Mouse (Mus musculus) limb, embryonic 11.5 days (tissue): ENCODE measurements around the gene Cdon. TPM values are rescaled to one million over a fixed set of nuclear protein-coding genes. Genes with fewer than 3 reads are reported as not detected.

Source experiments
- ATAC-seq: fragments of 200-750 bp; cut with Nextera tagmentation; 2 replicates; pipeline ENCODE4 v1.8.0; 2017; ENCODE audit warnings: low read depth; ENCODE audit not compliant: insufficient number of reproducible peaks, low FRiP score, low TSS enrichment
- DNase-seq: peaks from one replicate; pipeline ENCODE4 v3.0.0-alpha.2; 2015; ENCODE audit warnings: low spot score
- H3K27ac ChIP-seq: fragments of 300-500 bp; sonication (generic); replicated peaks from 2 replicates; pipeline ENCODE4 v1.5.1; 2014; ENCODE audit warnings: low read depth, mild to moderate bottlenecking, low read length
- H3K27me3 ChIP-seq: fragments of 300-500 bp; sonication (generic); 2 replicates; pipeline ENCODE4 v1.6.1; 2014; ENCODE audit warnings: mild to moderate bottlenecking, low read length, mixed read lengths; ENCODE audit not compliant: control insufficient read depth, insufficient read depth
- H3K36me3 ChIP-seq: fragments of 300-500 bp; sonication (generic); 2 replicates; pipeline ENCODE4 v1.6.1; 2014; ENCODE audit warnings: mild to moderate bottlenecking, low read length, moderate library complexity, mixed read lengths; ENCODE audit not compliant: control insufficient read depth, insufficient read depth
- H3K4me1 ChIP-seq: fragments of 300-500 bp; sonication (generic); 2 replicates; pipeline ENCODE4 v1.6.1; 2014; ENCODE audit warnings: low read length, mixed read lengths; ENCODE audit not compliant: control insufficient read depth, insufficient read depth
- H3K4me2 ChIP-seq: fragments of 300-500 bp; sonication (generic); 2 replicates; pipeline ENCODE4 v1.6.1; 2014; ENCODE audit warnings: low read depth, mild to moderate bottlenecking, moderate library complexity; ENCODE audit not compliant: severe bottlenecking
- H3K4me3 ChIP-seq: fragments of 300-500 bp; sonication (generic); 2 replicates; pipeline ENCODE4 v1.5.1; 2014; ENCODE audit warnings: low read depth, low read length
- H3K9ac ChIP-seq: fragments of 300-500 bp; sonication (generic); 2 replicates; pipeline ENCODE4 v1.6.1; 2014; ENCODE audit warnings: mild to moderate bottlenecking, low read length
- H3K9me3 ChIP-seq: fragments of 300-500 bp; sonication (generic); 2 replicates; pipeline ENCODE4 v1.6.1; 2016; ENCODE audit warnings: low read length; ENCODE audit not compliant: control insufficient read depth
- WGBS: fragments of 180-500 bp; shearing (Covaris S2); extraction: QIAGEN DNeasy Blood & Tissue Kit; methylation state at CpG from one replicate; pipeline ENCODE4 v1.1.7; 2014; 5-methylcytosine and 5-hydroxymethylcytosine counted together
- polyA plus RNA-seq: library from polyadenylated mRNA; unstranded; fragments of >200 nt; fragmentation: Nextera tagmentation; extraction: Ambion mirVana; gene quantifications from 2 replicates; pipeline ENCODE4 v1.2.1, GENCODE M21; 2014

Cdon gene
- polyA plus RNA-seq, 1 experiment from 2014 or later = 11.8 TPM

GRCm38 (mm10) chr9:35403490-35403889, 17.4 kb upstream of the Cdon start:
- no peak for ATAC-seq

DNA sequence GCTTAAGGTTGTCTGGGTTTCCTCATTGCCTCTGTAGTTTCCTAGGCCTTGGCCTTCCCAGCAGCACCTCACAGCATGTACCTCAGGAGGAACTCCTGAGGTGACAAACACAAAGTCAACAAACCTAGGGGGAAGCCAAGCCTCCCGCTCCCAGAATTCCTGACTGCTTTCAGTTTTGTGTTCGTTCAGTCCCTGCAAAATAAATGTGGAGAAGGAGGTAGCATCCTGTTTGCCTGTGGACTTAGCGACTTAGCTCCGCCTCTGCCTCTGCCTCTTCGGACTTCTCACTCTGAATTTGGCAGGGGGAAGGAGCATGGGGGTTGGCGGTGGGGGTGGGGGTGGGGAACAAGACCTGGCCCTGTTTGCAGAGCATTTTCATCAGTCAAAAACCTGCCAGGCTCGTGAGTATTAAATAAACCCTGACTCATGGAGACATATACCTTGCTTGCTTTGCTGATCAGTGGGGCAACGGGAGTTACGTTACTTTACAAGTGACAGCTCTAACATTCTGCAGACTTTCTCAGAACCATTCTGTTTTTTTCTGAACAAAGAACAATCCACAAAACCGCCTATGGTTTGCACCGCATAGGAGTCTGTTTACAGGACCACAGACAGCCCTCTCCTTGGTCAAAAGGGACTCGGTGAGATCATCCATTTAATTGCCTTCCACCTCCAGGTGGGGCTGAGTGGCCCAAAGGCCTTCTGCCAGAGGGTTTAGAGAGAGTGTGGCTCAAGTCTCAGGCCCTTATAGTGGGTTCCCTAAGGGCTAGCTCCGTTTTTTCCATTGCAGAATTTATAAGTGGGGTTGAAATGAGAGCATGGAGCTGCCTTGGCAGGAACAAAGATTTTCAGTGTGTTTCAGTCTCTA, 15.7 kb upstream of the Cdon start:
- Histone ChIP-seq H3K27me3 (no peaks in the 10 kb centered on the region), H3K9ac (peak overlapping the region; percentile 19; the same call in 1 of the 2 replicates), H3K27ac (peak overlapping the region; percentile 83), H3K36me3 (no peaks in the 10 kb centered on the region), H3K9me3 (no peaks in the 10 kb centered on the region), H3K4me2 (peak overlapping the region; percentile 12; the same call in 1 of the 2 replicates), H3K4me1 (peaks cover 17% of the 10 kb centered on the region), H3K4me3 (no peak overlapping the region)
- DNase-seq = peak; percentile 47
- WGBS = 12% methylated on average over 13 of the region's 13 CpGs
- ATAC-seq = peak; percentile 72

More at GRCm38 (mm10) chr9:35403490-35403889, 17.4 kb upstream of the Cdon start:
- Histone ChIP-seq H3K9ac (no peak overlapping the region), H3K4me1 (peaks cover 18% of the 10 kb centered on the region), H3K4me2 (no peak overlapping the region), H3K27me3 (no peaks in the 10 kb centered on the region), H3K9me3 (no peaks in the 10 kb centered on the region), H3K4me3 (no peak overlapping the region), H3K27ac (no peak overlapping the region), H3K36me3 (no peaks in the 10 kb centered on the region)
- 77% methylated on average over 4 of the region's 4 CpGs for WGBS
- DNase-seq = no peak

DNA sequence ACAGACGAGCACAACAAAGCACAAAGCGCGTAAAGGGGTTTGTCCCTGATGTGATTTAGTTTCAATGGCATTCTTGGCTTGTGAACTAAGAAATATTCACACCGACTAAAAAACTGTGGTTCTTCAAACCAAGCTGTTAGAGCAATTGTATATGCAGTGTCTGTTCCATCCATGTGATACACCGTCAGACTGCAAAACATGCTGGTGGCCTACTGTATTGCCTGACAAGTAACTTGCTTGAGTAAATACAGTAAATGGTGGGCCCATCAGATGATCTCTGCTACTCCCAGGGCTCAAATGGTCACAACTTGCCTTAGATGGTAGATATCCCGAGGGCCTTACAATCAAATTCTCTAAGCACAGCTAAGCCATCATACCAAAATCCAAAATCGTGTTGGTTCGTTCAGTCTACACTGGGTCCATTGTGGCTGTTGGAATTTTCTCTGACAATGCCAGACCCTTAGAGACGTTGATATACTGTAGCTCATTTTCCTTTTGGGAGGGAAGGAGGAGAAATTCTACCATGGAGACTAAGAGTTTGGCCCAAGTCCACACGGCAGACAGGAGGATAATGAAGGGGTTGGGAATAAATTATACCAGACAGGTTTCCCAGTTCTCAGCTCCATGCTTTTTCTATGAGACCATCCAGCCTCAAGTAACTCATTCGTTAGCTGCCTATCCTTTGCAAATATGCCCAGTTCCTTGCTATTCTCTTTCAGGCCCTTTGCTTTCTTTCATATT, 9.5 kb upstream of the Cdon start:
- Histone ChIP-seq H3K9ac (no peak overlapping the region), H3K27ac (no peak overlapping the region), H3K36me3 (no peaks in the 10 kb centered on the region), H3K4me3 (no peak overlapping the region), H3K27me3 (no peaks in the 10 kb centered on the region), H3K4me1 (peaks cover 2% of the 10 kb centered on the region; the same call in 1 of the 2 replicates), H3K4me2 (no peak overlapping the region), H3K9me3 (no peaks in the 10 kb centered on the region)
- 81% methylated on average over 11 of the region's 11 CpGs for WGBS
- no peak for DNase-seq
- ATAC-seq = no peak

DNA sequence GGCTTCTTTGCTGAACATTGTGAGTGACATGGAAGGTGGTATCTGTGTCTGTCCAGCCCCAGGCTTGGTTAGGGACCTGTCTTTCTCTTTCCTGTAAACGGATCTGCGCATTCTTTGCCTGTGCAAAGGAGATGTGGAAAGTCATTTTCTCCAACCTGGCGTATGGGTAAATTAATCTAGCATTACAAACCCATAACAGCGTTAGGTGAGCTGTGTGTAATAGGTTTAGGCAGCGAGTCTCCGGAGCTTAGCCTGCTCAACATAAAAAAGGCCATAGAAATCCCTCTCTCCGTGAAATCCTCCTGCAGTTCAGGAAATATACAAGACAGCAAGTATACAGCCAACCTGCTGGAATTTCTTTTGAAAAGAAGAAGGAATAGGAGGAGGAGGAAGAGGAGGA, 9.0 kb upstream of the Cdon start:
- 62% methylated on average over 7 of the region's 7 CpGs for WGBS
- ATAC-seq (no peak), DNase-seq (no peak)
- Histone ChIP-seq H3K36me3 (no peaks in the 10 kb centered on the region), H3K9me3 (no peaks in the 10 kb centered on the region), H3K4me1 (peaks cover 2% of the 10 kb centered on the region; the same call in 1 of the 2 replicates), H3K9ac (no peak overlapping the region), H3K27ac (no peak overlapping the region), H3K4me3 (no peak overlapping the region), H3K27me3 (no peaks in the 10 kb centered on the region), H3K4me2 (no peak overlapping the region)

DNA sequence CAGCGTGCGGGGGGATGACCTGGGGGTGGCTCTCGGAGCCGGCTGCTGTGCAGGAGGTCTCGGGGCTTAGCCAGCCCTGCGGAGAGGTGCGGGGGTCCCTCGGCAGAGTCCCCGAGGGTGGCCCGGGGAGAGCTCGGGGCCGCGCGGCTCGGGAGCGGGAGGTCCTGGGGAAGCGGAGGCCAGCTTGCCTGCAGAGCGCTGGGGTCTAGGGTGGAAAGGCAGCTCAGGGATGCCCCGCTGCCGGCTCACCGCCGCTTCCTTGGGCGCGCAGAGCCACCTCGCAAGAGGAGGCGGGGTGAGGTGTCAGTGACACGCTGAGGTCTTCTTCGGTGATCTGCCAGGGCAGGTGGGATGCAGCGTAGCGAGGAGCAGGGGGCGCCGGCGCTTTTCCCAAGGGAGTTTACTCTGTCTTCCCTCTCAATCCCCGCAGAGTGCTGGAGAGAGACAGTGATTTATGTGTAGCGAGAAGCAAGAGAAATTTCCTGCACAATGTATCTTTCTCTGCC, 855 bp downstream of the Cdon start:
- Histone ChIP-seq H3K9ac (peak overlapping the region; percentile 96), H3K4me1 (peaks cover 30% of the 10 kb centered on the region), H3K27ac (peak overlapping the region; percentile 93), H3K9me3 (no peaks in the 10 kb centered on the region), H3K36me3 (no peaks in the 10 kb centered on the region), H3K4me3 (peak overlapping the region; percentile 97), H3K27me3 (no peaks in the 10 kb centered on the region), H3K4me2 (peak overlapping the region; percentile 75)
- ATAC-seq (peak; percentile 71), DNase-seq (no peak)
- under 1% methylated on average over 35 of the region's 35 CpGs for WGBS

DNA sequence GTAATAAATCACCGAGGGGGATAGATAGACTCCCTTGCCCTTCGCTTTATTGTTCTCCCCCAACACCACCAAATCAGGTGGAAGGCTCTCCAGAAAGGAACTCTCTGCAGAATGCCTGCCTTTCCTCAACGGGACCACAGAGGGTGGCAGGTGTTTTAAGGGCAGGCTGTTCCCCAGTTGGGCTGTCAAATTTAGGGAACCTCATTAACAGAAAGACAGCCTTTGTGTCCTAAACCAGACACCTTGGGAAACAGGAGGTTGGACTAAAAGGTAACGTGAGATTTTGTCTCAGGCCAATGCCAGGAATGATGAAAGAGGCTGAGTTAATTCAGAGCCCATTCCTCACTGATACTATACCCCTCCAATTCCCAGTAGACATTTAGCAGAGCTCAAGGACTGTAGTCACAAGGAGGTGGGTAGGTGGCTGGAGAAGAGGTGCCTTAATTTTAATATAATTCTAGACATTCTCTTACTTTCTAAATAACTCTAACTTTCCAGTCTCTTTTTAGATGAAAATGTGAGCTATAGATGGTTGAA, 1.5 kb downstream of the Cdon start:
- Histone ChIP-seq H3K9ac (peak overlapping the region; percentile 96), H3K9me3 (no peaks in the 10 kb centered on the region), H3K27me3 (no peaks in the 10 kb centered on the region), H3K27ac (peak overlapping the region; percentile 52; the same call in 1 of the 2 replicates), H3K4me2 (peak overlapping the region; percentile 75), H3K36me3 (no peaks in the 10 kb centered on the region), H3K4me1 (peaks cover 30% of the 10 kb centered on the region), H3K4me3 (peak overlapping the region; percentile 97)
- DNase-seq (no peak), ATAC-seq (no peak)
- 3% methylated on average over 4 of the region's 4 CpGs for WGBS

- Histone ChIP-seq H3K36me3 (no peaks in the 10 kb centered on the region), H3K27me3 (no peaks in the 10 kb centered on the region), H3K9ac (0 out of 2 replicates have a peak overlapping the region, but pooled peaks have one; percentile 34), H3K4me3 (peak overlapping the region; percentile 97), H3K4me1 (peaks cover 31% of the 10 kb centered on the region), H3K9me3 (no peaks in the 10 kb centered on the region), H3K27ac (0 out of 2 replicates have a peak overlapping the region, but pooled peaks have one; percentile 65), H3K4me2 (peak overlapping the region; percentile 75)
- no peak for ATAC-seq
- DNase-seq = no peak
- 23% methylated on average over 4 of the region's 4 CpGs for WGBS
These were observed 2.3 kb downstream of the Cdon start for GRCm38 (mm10) chr9:35423265-35423664.

- Histone ChIP-seq H3K9ac (no peak overlapping the region), H3K4me1 (peaks cover 32% of the 10 kb centered on the region), H3K27me3 (no peaks in the 10 kb centered on the region), H3K9me3 (no peaks in the 10 kb centered on the region), H3K36me3 (no peaks in the 10 kb centered on the region), H3K4me3 (peak overlapping the region; percentile 15), H3K4me2 (peak overlapping the region; percentile 47), H3K27ac (peak overlapping the region; percentile 32)
- WGBS = 10% methylated on average over 8 of the region's 8 CpGs
- peak; percentile 45 for ATAC-seq
- peak; percentile 69 for DNase-seq
These were observed 3.7 kb downstream of the Cdon start for GRCm38 (mm10) chr9:35424671-35425070.
